Mouse (Mus musculus) thymus, adult 2 months (tissue): ENCODE results near the gene Sp2. TPM values are rescaled to one million over a fixed set of nuclear protein-coding genes. Genes with fewer than 3 reads are reported as not detected.

Experiments
- DNase-seq: peaks from one replicate; pipeline ENCODE4 v3.0.0; 2021
- H3K27ac ChIP-seq: fragments of 200-500 bp; 2 replicates; pipeline ENCODE4 v1.5.1; 2012; ENCODE audit warnings: low read length, control low read depth; ENCODE audit not compliant: control insufficient read depth, insufficient read depth
- H3K27me3 ChIP-seq: fragments of 200-500 bp; 2 replicates; pipeline ENCODE4 v1.6.1; 2012; ENCODE audit warnings: mild to moderate bottlenecking, low read length, moderate library complexity, mixed read lengths; ENCODE audit not compliant: control insufficient read depth, insufficient read depth
- H3K36me3 ChIP-seq: fragments of 200-500 bp; 2 replicates; pipeline ENCODE4 v1.6.1; 2012; ENCODE audit warnings: mild to moderate bottlenecking, low read length, moderate library complexity; ENCODE audit not compliant: control insufficient read depth, insufficient read depth
- H3K4me1 ChIP-seq: fragments of 200-500 bp; replicated peaks from 2 replicates; pipeline ENCODE4 v1.6.1; 2012; ENCODE audit warnings: low read length; ENCODE audit not compliant: control insufficient read depth, insufficient read depth
- H3K4me3 ChIP-seq: fragments of 200-500 bp; 2 replicates; pipeline ENCODE4 v1.5.1; 2012; ENCODE audit warnings: mild to moderate bottlenecking, low read length, control low read depth, moderate library complexity; ENCODE audit not compliant: control insufficient read depth, insufficient read depth
- CTCF ChIP-seq: fragments of 200-500 bp; IDR thresholded peaks from 2 replicates; pipeline ENCODE4 v1.5.1; 2012; ENCODE audit warnings: mild to moderate bottlenecking, control low read depth, low read length, moderate library complexity, borderline replicate concordance; ENCODE audit not compliant: control insufficient read depth, poor library complexity, insufficient read depth; ENCODE audit errors: extremely low read depth
- POLR2A ChIP-seq: fragments of 200-500 bp; IDR thresholded peaks from 2 replicates; pipeline ENCODE4 v1.6.1; 2012; ENCODE audit warnings: mild to moderate bottlenecking, low read length, control low read depth, moderate library complexity; ENCODE audit not compliant: control insufficient read depth, poor library complexity, insufficient read depth; ENCODE audit errors: extremely low read depth
- WGBS: fragments of 180-500 bp; shearing (Covaris S2); methylation state at CpG from one replicate; pipeline ENCODE4 v1.1.7; 2018; 5-methylcytosine and 5-hydroxymethylcytosine counted together
- polyA plus RNA-seq: library from polyadenylated mRNA; depleted of rRNA; stranded (reverse); fragments of >200 nt; gene quantifications from 2 replicates; pipeline ENCODE4 v1.2.3, GENCODE M21; 2012

Gene Sp2
- polyA plus RNA-seq, 1 experiment: 46.6 TPM

DNA sequence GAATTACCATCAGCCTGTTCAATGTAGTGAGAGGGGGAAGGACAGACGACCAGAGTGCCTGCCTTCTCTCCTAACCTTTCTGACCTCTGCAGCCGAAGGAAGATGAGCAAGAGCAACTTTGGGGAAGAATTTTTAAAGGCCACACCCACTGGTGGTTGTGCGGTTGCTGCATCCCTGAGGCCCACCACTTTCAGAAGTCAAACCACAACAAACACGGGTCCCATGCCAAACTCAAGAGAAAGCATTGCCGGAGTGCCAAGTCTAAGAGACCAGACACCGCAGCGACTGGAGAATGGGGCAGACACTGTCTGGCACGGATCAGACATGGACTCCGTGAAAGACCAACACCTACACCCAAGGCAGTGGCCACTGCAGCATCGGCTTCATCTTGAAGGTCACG, 57.9 kb downstream of the Sp2 start:
- H3K36me3 ChIP-seq: no peaks in the 10 kb centered on the region
- no peak for TF ChIP-seq CTCF
- TF ChIP-seq POLR2A: no peak
- WGBS: 11% methylated on average over 11 of the region's 11 CpGs

DNA sequence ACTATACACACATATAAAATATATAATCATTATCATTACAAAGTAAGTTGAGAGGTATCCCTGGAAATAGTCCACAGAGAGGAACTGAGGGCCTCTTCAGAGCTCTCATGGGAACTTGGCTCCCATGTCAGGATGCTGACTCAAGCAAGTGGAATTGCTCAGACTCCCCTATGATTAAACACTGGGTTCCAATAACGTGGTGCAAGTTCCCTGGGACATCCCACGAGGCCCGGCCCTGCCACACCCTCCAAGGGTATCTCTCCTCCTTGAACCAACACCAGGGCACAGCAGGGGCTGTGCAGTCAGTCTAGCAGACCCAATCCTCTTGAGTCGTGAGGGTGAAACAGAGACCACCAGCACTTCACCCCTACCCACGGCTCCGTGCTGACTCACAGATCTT, 63.8 kb downstream of the Sp2 start:
- TF ChIP-seq POLR2A (no peak), CTCF (no peak)
- H3K4me1 ChIP-seq: peaks cover 5% of the 10 kb centered on the region
- 88% methylated on average over 6 of the region's 6 CpGs for whole genome bisulfite sequencing
- H3K27ac ChIP-seq: no peak overlapping the region
- H3K36me3 ChIP-seq: no peaks in the 10 kb centered on the region
- no peak overlapping the region for H3K4me3 ChIP-seq
- H3K27me3 ChIP-seq: no peaks in the 10 kb centered on the region
- no peak for DNase-seq

More for the DNA sequence above, 57.9 kb downstream of the Sp2 start:
- no peak for DNase-seq
- H3K27me3 ChIP-seq: no peaks in the 10 kb centered on the region
- no peak overlapping the region for H3K27ac ChIP-seq
- peaks cover 9% of the 10 kb centered on the region for H3K4me1 ChIP-seq
- no peak overlapping the region for H3K4me3 ChIP-seq

DNA sequence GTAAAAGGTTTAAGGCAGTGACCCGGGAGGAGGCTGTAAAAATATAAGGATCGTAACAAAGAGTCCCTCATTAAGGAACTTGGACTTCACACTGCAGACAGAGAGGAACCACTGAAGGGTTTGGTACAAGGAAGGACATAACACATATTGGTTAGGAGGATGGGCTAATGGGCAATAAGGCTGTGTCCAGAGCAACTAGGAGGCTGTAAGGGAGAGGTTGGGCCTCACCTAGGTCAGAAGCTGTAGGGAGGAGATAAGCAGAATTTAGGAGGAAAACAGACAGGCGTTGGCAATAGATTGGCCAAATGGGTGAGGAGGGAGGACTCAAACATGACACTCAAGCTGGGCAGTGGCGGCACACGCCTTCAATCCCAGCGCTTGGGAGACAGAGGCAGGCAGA, 65.3 kb downstream of the Sp2 start:
- H3K27me3 ChIP-seq: no peaks in the 10 kb centered on the region
- H3K27ac ChIP-seq: no peak overlapping the region
- DNase-seq: no peak
- no peak overlapping the region for H3K4me3 ChIP-seq
- H3K4me1 ChIP-seq: peaks cover 18% of the 10 kb centered on the region
- WGBS: 94% methylated on average over 6 of the region's 6 CpGs
- no peak for TF ChIP-seq CTCF
- no peaks in the 10 kb centered on the region for H3K36me3 ChIP-seq

DNA sequence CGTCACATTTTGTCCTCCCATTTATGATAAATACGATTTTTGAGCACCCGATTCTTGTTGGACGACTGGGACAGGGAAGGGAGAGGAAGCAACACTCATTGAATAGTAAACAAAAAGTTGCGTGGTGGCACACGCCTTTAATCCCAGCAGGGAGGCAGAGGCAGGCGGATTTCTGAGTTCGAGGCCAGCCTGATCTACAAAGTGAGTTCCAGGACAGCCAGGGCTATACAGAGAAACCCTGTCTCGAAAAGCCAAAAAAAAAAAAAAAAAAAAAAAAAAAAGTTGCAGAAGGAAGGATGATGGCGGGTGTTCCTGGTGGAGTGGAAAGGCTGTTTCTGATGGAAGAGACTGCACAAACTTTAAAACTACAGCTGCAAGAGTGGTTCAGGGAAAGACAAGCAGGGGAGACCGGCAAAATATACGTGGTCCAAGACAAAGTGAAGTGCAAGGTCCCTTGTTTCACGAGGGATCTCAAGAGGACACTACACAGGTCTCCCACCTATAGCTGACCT, 65.8 kb downstream of the Sp2 start:
- DNase-seq: no peak
- no peaks in the 10 kb centered on the region for H3K36me3 ChIP-seq
- TF ChIP-seq CTCF: no peak
- no peak for TF ChIP-seq POLR2A
- H3K27me3 ChIP-seq: no peaks in the 10 kb centered on the region
- H3K4me1 ChIP-seq: peaks cover 23% of the 10 kb centered on the region
- 23% methylated on average over 13 of the region's 13 CpGs for WGBS
- H3K27ac ChIP-seq: no peak overlapping the region
- H3K4me3 ChIP-seq: peak overlapping the region; percentile 2

DNA sequence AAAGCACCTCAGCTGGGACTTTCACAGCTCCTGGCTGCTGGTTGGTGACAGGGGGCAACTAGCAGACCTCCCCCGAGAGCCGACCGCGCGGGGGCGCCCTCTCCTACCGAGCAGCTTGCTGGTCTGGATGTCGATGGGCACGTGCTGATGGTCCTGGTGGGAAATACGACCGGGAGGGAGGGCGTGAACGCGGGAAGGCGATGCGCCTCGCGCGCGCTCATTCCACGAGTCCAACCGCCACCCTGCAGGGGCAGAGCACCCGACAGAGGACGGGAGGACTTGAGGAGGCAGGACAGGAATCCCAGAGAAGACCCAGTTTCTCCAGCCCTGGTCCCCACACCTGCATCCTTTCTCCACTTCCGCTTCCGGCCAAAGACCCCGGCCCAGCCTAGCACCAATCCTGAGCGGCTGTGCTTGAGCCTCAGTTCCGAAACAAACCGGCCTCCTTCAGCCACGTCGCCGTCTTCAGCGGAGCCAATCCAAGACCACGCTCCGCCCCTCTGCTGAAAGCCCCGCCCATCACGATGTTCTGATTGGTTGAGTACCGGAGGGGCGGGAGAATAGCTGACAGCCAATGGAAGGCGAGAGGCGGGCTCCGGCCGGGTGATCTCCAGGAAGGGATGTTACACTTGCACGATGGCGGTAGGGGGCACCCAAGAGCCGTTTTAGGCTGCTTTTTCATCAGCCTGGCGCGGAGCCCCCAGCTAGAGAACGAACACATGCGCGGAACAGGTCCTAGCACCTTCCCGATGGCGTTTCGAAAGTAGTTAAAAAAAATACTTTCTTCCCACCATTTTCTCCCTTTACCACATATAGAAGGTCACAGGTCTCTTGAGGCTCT, 66.5 kb downstream of the Sp2 start, which contains the start of gene Cdk5rap3:
Cdk5rap3 (minus strand) TSS at position 453 of the 841 bp plus-strand sequence.
- Histone ChIP-seq H3K4me1 (peaks cover 30% of the 10 kb centered on the region), H3K27ac (peak within 1 kb of the TSS; percentile 55)
- under 1% methylated on average over 55 of the region's 55 CpGs for WGBS

DNA sequence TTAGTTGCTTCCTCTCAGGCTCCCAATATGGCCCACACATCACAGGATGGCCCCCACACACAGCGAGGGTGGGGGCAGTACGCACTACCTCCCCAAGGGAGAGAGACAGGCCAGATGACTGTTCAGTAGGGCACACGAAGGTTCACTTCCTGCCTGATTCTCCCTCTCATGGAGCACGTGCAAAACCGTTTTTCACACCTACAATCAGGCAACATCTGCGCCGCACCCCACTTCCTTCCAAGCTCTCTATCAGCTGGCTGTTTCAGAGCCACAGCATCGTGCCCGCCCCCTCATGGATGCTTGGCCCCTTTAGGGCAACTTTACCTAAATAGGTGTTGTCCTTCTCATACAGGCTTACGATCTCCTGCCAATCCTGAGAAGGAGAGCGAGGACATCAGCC, 70.1 kb downstream of the Sp2 start:
- Histone ChIP-seq H3K4me1 (peaks cover 31% of the 10 kb centered on the region), H3K27me3 (no peaks in the 10 kb centered on the region), H3K36me3 (0 out of 2 replicates have a peak, but pooled peaks cover 11% of the 10 kb centered on the region), H3K27ac (peak overlapping the region; percentile 80), H3K4me3 (no peak overlapping the region)
- TF ChIP-seq CTCF (no peak), POLR2A (no peak)
- WGBS: 21% methylated on average over 11 of the region's 11 CpGs
- DNase-seq: peak; percentile 60

More for the DNA sequence above, 66.5 kb downstream of the Sp2 start, which contains the start of gene Cdk5rap3:
- TF ChIP-seq POLR2A (peak; percentile 86), CTCF (peak; percentile 82)
- DNase-seq: peak; percentile 100
- Histone ChIP-seq H3K36me3 (0 out of 2 replicates have a peak, but pooled peaks cover under 1% of the 10 kb centered on the region), H3K27me3 (no peaks in the 10 kb centered on the region), H3K4me3 (peak within 1 kb of the TSS; percentile 69)

DNA sequence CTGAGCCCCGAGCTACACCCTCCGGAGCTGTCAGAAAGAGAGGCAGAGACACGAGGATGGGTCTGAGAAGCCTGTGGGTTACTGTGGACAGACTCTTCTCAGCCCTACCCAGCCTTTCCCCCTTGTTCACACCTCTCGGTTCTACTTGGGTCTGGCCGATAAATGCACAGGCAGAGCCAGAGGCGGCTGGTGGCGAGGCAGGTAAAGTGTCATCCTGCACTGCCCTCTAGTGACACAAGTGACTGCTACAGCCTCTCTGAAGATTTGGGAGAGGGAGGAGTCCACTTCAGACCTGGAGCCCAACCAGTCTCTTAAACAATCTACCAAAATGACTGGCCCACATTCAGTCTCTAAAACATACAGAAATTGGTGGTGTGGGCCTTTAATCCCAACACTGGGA, 72.8 kb downstream of the Sp2 start:
- Histone ChIP-seq H3K36me3 (peaks cover 14% of the 10 kb centered on the region; the same call in 1 of the 2 replicates), H3K4me1 (peaks cover 29% of the 10 kb centered on the region), H3K27me3 (no peaks in the 10 kb centered on the region), H3K27ac (no peak overlapping the region), H3K4me3 (no peak overlapping the region)
- TF ChIP-seq CTCF (peak; percentile 78; the same call in 1 of the 2 replicates), POLR2A (no peak)
- WGBS: 44% methylated on average over 7 of the region's 7 CpGs
- DNase-seq: peak; percentile 74
